Mouse (Mus musculus) forebrain, embryonic 11.5 days (tissue): ENCODE data around the gene Sytl3. TPM values are rescaled to one million over a fixed set of nuclear protein-coding genes. Genes with fewer than 3 reads are reported as not detected.
A peak's percentile ranks its signal among the peaks of the same experiment; 100 is the strongest.

Experiments used
- ATAC-seq: fragments of 200-750 bp; cut with Nextera tagmentation; replicated peaks from 2 replicates; pipeline ENCODE4 v1.8.0; 2017; ENCODE audit warnings: moderate TSS enrichment; ENCODE audit not compliant: low FRiP score
- DNase-seq: peaks from one replicate; pipeline ENCODE4 v3.0.0-alpha.2; 2017; ENCODE audit warnings: low spot score
- H3K27ac ChIP-seq: fragments of 300-500 bp; sonication (generic); 2 replicates; pipeline ENCODE4 v1.5.1; 2014; ENCODE audit warnings: low read depth, low read length
- H3K27me3 ChIP-seq: fragments of 300-500 bp; sonication (generic); 2 replicates; pipeline ENCODE4 v1.6.1; 2014; ENCODE audit warnings: mild to moderate bottlenecking, low read length, mixed read lengths; ENCODE audit not compliant: control insufficient read depth, insufficient read depth
- H3K36me3 ChIP-seq: fragments of 300-500 bp; sonication (generic); 2 replicates; pipeline ENCODE4 v1.6.1; 2014; ENCODE audit warnings: mild to moderate bottlenecking, low read length, moderate library complexity, mixed read lengths; ENCODE audit not compliant: control insufficient read depth, insufficient read depth
- H3K4me1 ChIP-seq: fragments of 300-500 bp; sonication (generic); replicated peaks from 2 replicates; pipeline ENCODE4 v1.6.1; 2014; ENCODE audit warnings: low read length, mixed read lengths; ENCODE audit not compliant: control insufficient read depth, insufficient read depth
- H3K4me2 ChIP-seq: fragments of 300-500 bp; sonication (generic); 2 replicates; pipeline ENCODE4 v1.6.1; 2014; ENCODE audit warnings: low read depth, mild to moderate bottlenecking, low read length, moderate library complexity, mixed read lengths; ENCODE audit not compliant: severe bottlenecking
- H3K4me3 ChIP-seq: fragments of 300-500 bp; sonication (generic); 2 replicates; pipeline ENCODE4 v1.5.1; 2014; ENCODE audit warnings: low read depth, low read length
- H3K9ac ChIP-seq: fragments of 300-500 bp; sonication (generic); 2 replicates; pipeline ENCODE4 v1.6.1; 2014; ENCODE audit warnings: low read length
- H3K9me3 ChIP-seq: fragments of 300-500 bp; sonication (generic); 2 replicates; pipeline ENCODE4 v1.6.1; 2016; ENCODE audit warnings: low read length, mixed read lengths; ENCODE audit not compliant: control insufficient read depth
- WGBS: fragments of 180-500 bp; shearing (Covaris S2); extraction: QIAGEN DNeasy Blood & Tissue Kit; methylation state at CpG from one replicate; pipeline ENCODE4 v1.1.7; 2014; 5-methylcytosine and 5-hydroxymethylcytosine counted together
- polyA plus RNA-seq: library from polyadenylated mRNA; unstranded; fragments of >200 nt; fragmentation: Nextera tagmentation; extraction: Ambion mirVana; gene quantifications from 2 replicates; pipeline ENCODE4 v1.2.1, GENCODE M21; 2014

Gene Sytl3
- polyA plus RNA-seq, 1 experiment from 2014 or later: not detected

DNA sequence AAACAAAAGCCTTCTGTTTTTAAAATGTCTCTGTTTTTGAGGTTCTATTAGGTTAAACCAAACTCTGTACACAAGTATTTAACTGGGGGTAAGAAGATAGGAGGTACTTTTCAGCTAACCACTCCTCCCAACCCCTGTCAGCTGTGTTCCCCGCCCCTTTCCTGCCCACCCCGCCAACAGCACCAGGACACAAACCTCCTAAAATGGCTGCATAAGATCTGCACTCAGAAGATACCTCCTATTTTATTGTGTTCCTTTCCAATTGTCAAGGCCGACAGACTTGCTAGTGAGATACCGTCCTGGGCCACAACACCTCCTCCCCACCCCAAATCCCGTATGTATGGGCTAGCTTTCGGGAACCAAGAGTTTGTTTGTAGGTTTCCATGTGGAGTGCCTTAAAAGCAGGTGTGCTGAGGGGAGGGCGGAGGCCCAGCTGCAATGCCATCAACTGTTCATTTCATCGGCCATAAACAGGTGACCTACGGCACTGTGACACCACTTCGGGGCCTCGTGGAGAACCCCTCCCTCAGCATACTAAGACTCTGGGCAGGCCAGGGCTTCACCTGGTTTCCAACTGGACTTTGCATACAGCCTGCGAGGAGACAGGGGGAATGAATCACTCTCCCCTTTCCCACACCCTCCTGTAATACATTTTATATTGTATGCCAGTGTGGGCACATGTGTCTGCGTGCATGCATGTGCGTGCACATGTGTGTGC lies 114.5 kb downstream of the Sytl3 start:
- Histone ChIP-seq H3K9me3 (no peaks in the 10 kb centered on the region), H3K9ac (no peak overlapping the region), H3K4me1 (peaks cover 5% of the 10 kb centered on the region; the same call in 1 of the 2 replicates), H3K36me3 (no peaks in the 10 kb centered on the region), H3K27ac (no peak overlapping the region), H3K27me3 (no peaks in the 10 kb centered on the region), H3K4me2 (no peak overlapping the region), H3K4me3 (no peak overlapping the region)
- DNase-seq: no peak
- WGBS: 90% methylated on average over 14 of the region's 14 CpGs
- ATAC-seq: no peak

DNA sequence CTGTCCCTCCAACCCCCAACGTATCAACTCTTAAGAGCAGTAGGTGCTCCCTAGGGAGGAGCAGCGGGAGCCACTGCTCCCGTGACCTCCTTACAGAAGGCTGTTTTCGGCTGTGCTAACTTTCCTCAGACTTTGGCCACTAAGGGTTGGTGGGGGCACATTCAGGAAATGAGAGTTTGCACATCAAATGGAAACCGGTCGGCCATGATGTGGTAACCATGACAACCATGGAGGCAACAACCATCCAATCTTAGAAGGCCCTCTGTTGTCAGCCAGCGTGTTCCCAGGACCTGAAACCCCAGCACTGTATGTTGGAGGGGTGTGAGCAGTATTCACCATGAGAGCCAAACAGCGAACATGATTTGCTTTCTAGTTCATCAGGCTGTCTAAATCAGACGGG lies 116.3 kb downstream of the Sytl3 start:
- DNase-seq (no peak), ATAC-seq (no peak)
- WGBS: 83% methylated on average over 9 of the region's 9 CpGs
- Histone ChIP-seq H3K9ac (no peak overlapping the region), H3K4me1 (peaks cover 15% of the 10 kb centered on the region; the same call in 1 of the 2 replicates), H3K27ac (no peak overlapping the region), H3K4me3 (no peak overlapping the region), H3K9me3 (no peaks in the 10 kb centered on the region), H3K36me3 (no peaks in the 10 kb centered on the region), H3K4me2 (no peak overlapping the region), H3K27me3 (no peaks in the 10 kb centered on the region)

DNA sequence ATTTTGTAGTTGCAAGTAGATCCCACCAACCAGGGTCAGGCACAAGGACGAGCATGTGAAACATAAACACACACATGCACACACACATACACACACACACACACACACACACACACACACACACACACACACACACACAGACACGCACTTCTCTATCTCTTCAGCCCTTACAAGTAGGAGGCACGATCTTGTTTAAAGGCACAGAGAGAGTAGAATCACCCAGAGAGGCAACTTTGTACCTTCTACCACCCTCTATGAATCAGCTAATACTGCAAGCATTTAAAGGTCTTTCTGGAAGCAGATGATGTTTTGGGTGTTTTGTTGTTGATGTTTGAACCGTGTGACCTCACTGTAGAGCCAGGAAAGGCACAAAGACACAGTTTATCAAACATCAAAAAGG lies 116.8 kb downstream of the Sytl3 start:
- H3K27me3 ChIP-seq: no peaks in the 10 kb centered on the region
- H3K9me3 ChIP-seq: no peaks in the 10 kb centered on the region
- 87% methylated on average over 4 of the region's 4 CpGs for WGBS
- peaks cover 15% of the 10 kb centered on the region; the same call in 1 of the 2 replicates for H3K4me1 ChIP-seq
- no peak overlapping the region for H3K9ac ChIP-seq
- no peak overlapping the region for H3K27ac ChIP-seq
- no peak overlapping the region for H3K4me2 ChIP-seq
- no peak overlapping the region for H3K4me3 ChIP-seq
- ATAC-seq (no peak), DNase-seq (no peak)
- no peaks in the 10 kb centered on the region for H3K36me3 ChIP-seq

DNA sequence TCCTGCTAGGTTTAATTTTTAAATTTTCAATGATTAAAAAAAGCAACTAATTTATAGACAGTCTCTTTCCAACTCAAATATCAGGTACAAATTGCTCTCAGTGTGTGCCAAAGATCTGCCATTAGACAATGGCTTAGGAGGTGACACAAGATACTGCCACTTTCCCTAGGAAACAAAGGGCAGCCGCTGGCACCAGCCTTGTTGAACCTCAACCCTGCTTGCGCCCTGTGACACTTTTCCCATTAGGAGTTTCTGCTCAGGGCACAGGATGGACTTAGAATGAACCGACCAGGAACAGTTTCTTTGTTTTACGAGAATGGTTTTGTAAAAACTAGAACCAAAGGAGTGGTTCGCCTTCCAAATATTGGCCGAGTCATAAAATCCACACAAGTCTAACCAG lies 117.2 kb downstream of the Sytl3 start:
- no peak overlapping the region for H3K4me2 ChIP-seq
- WGBS: 53% methylated on average over 6 of the region's 6 CpGs
- no peaks in the 10 kb centered on the region for H3K36me3 ChIP-seq
- no peak overlapping the region for H3K4me3 ChIP-seq
- H3K4me1 ChIP-seq: peaks cover 16% of the 10 kb centered on the region; the same call in 1 of the 2 replicates
- no peaks in the 10 kb centered on the region for H3K27me3 ChIP-seq
- ATAC-seq (no peak), DNase-seq (no peak)
- no peak overlapping the region for H3K9ac ChIP-seq
- H3K27ac ChIP-seq: no peak overlapping the region
- no peaks in the 10 kb centered on the region for H3K9me3 ChIP-seq

DNA sequence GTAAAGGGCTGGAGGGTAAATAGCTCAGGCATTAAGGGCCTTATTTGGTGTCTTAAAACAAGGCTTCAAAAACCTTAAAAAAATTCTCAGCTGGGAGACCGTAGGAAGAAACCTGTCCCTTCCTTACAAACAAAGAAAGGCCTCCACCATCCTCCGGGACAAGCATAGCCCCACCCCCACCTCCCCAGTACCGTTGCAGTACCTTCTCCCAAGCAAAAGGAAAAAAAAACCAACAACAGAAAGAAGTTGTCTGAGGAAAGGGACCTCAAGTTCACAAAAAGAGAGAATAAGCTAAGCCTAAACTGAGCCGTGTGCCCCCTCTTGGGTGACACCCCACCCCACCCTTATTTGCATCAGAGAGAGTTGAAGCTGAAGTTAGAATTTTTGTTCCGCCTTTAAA lies 117.7 kb downstream of the Sytl3 start:
- H3K27ac ChIP-seq: no peak overlapping the region
- H3K4me2 ChIP-seq: no peak overlapping the region
- H3K36me3 ChIP-seq: no peaks in the 10 kb centered on the region
- peaks cover 16% of the 10 kb centered on the region; the same call in 1 of the 2 replicates for H3K4me1 ChIP-seq
- no peak overlapping the region for H3K9ac ChIP-seq
- no peak overlapping the region for H3K4me3 ChIP-seq
- ATAC-seq (no peak), DNase-seq (no peak)
- 24% methylated on average over 5 of the region's 5 CpGs for whole genome bisulfite sequencing
- H3K27me3 ChIP-seq: no peaks in the 10 kb centered on the region
- H3K9me3 ChIP-seq: no peaks in the 10 kb centered on the region

DNA sequence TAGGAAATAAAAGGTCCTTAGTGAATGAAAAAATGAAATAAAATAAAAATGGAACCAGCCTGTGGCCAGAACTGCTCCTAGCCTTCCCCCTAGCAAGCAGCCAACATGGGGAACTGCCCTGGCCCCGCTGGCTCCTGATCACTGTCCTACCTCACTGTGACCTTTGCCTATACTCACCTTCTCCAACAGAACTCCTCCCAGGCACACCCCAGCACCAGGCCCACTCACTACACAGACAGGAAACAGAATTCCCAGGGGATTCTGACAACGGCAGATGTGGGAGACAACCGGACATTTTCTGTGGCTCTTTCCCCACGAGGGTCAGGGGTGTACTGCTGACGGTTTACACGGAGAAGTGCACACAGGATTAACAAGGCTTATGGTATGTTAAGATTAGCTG lies 118.2 kb downstream of the Sytl3 start:
- H3K9ac ChIP-seq: no peak overlapping the region
- H3K4me1 ChIP-seq: peaks cover 18% of the 10 kb centered on the region
- no peaks in the 10 kb centered on the region for H3K9me3 ChIP-seq
- 77% methylated on average over 6 of the region's 6 CpGs for WGBS
- no peak overlapping the region for H3K27ac ChIP-seq
- H3K36me3 ChIP-seq: no peaks in the 10 kb centered on the region
- H3K27me3 ChIP-seq: no peaks in the 10 kb centered on the region; the same call in 1 of the 2 replicates
- no peak overlapping the region for H3K4me2 ChIP-seq
- DNase-seq (no peak), ATAC-seq (no peak)
- H3K4me3 ChIP-seq: no peak overlapping the region

DNA sequence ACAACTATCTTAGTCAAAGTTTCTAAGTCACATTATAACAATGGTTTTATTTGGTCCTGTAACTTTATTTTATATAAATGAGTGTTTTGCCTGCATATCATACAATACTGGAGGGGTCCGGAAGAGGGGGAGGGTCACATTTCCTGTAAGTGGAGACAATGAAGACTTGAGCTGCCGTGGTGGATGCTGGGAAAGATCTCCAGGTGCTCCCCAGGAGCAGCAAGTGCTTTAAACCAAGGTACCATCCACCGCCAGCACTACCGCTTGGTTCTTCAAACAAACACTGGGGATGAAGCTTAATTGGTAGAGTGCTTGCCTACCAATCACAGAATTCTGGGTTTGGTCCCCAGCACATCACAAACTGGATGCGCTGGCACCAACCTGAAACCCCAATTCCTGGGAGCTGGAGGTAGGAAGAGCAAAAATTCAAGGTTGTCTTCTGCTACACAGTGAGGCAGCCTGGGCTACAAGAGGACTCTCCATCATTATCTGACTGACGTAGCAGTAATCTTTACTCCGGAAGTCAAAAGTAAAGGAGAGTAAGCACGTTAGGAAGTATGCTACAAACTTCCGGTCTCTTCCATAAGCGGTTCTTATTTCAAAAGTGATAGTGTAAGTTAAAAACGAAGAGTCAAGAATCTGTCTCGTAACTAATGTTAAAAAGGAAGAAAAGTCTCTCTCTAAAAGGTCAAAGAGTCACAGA lies 118.9 kb downstream of the Sytl3 start:
- Histone ChIP-seq H3K9ac (no peak overlapping the region), H3K9me3 (no peaks in the 10 kb centered on the region), H3K4me3 (no peak overlapping the region), H3K4me2 (no peak overlapping the region), H3K36me3 (no peaks in the 10 kb centered on the region), H3K4me1 (peaks cover 20% of the 10 kb centered on the region), H3K27me3 (no peaks in the 10 kb centered on the region; the same call in 1 of the 2 replicates), H3K27ac (no peak overlapping the region)
- 68% methylated on average over 12 of the region's 12 CpGs for WGBS
- ATAC-seq (no peak), DNase-seq (no peak)

DNA sequence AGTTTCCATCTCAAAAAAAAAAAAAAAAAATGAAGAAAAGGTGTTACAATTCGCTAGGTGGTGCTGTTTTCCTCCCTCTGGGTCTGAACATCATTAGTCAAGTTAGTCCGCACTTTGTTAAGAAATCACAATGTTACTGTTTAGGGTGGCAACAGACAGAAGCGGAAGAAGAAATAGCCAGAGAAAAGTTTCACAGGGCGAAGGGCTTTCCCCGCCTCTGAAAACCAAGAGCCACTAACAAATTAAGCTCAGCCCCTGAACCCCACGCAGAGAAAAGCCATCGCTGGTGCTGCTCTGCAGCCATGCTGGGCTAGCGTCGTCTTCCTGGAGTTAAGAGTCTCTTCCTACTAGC lies 119.4 kb downstream of the Sytl3 start:
- H3K9me3 ChIP-seq: no peaks in the 10 kb centered on the region
- H3K4me1 ChIP-seq: peaks cover 20% of the 10 kb centered on the region
- no peaks in the 10 kb centered on the region for H3K36me3 ChIP-seq
- no peak overlapping the region for H3K27ac ChIP-seq
- H3K9ac ChIP-seq: peak overlapping the region; percentile 60
- DNase-seq (no peak), ATAC-seq (no peak)
- peak overlapping the region; percentile 36 for H3K4me3 ChIP-seq
- H3K4me2 ChIP-seq: peak overlapping the region; percentile 79
- WGBS: under 1% methylated on average over 9 of the region's 9 CpGs
- no peaks in the 10 kb centered on the region; the same call in 1 of the 2 replicates for H3K27me3 ChIP-seq
